Mouse (Mus musculus) limb, embryonic 13.5 days (tissue): ENCODE measurements at regions not wholly inside any gene's neighbourhood (a gene's known extent, or its start where the extent isn't known, plus 50 kb on each side); places are given as distances from the start of the nearest gene placed in this dataset.
A peak's percentile ranks its signal among the peaks of the same experiment; 100 is the strongest.
"Not testable (repeated sequence)": the region's sequence is repeated elsewhere in the genome, so short reads cannot be mapped to it uniquely, and the experiment has no call there.

ENCODE experiments used
- ATAC-seq: fragments of 200-750 bp; cut with Nextera tagmentation; 2 replicates; pipeline ENCODE4 v1.8.0; 2017; ENCODE audit warnings: low read depth, moderate number of reproducible peaks, moderate TSS enrichment; ENCODE audit not compliant: low FRiP score
- H3K27ac ChIP-seq: fragments of 300-500 bp; sonication (generic); 2 replicates; pipeline ENCODE4 v1.5.1; 2015; ENCODE audit warnings: inconsistent platforms, mild to moderate bottlenecking, moderate library complexity
- H3K27me3 ChIP-seq: fragments of 300-500 bp; sonication (generic); 2 replicates; pipeline ENCODE4 v1.6.1; 2015; ENCODE audit warnings: mild to moderate bottlenecking, inconsistent platforms
- H3K36me3 ChIP-seq: fragments of 300-500 bp; sonication (generic); 2 replicates; pipeline ENCODE4 v1.6.1; 2015; ENCODE audit warnings: inconsistent platforms, mild to moderate bottlenecking, moderate library complexity
- H3K4me1 ChIP-seq: fragments of 300-500 bp; sonication (generic); 2 replicates; pipeline ENCODE4 v1.6.1; 2015; ENCODE audit warnings: inconsistent platforms
- H3K4me2 ChIP-seq: fragments of 300-500 bp; sonication (generic); replicated peaks from 2 replicates; pipeline ENCODE4 v1.6.1; 2015; ENCODE audit warnings: inconsistent platforms, mild to moderate bottlenecking, moderate library complexity
- H3K4me3 ChIP-seq: fragments of 300-500 bp; sonication (generic); 2 replicates; pipeline ENCODE4 v1.5.1; 2015; ENCODE audit warnings: moderate library complexity, mild to moderate bottlenecking, inconsistent platforms
- H3K9ac ChIP-seq: fragments of 300-500 bp; sonication (generic); 2 replicates; pipeline ENCODE4 v1.6.1; 2015; ENCODE audit warnings: mild to moderate bottlenecking, inconsistent platforms
- H3K9me3 ChIP-seq: fragments of 300-500 bp; sonication (generic); 2 replicates; pipeline ENCODE4 v1.6.1; 2016; ENCODE audit warnings: inconsistent platforms
- WGBS: fragments of 180-500 bp; shearing (Covaris S2); methylation state at CpG from one replicate; pipeline ENCODE4 v1.1.7; 2015; 5-methylcytosine and 5-hydroxymethylcytosine counted together

DNA sequence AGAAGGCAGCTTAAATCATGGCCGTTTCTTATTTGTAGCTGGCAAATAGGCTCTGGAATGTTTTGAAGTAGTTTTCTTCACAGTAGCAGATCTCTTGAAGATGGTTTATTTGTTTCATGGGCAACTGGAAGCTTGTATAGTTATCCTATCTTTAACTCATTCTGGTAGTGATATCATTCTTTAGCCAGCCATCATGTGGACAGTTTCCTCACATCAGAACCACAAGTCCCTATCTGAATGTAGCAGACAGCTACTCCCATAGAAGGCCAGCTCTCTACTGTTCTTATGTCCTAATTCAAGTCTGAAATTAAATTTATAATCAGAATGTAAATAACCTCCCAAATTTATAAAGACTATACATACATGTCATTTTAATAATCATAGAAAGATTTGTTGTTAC lies 253.8 kb upstream of the Sdr16c6 start:
- Histone ChIP-seq H3K9ac (no peak overlapping the region), H3K4me1 (peaks cover 13% of the 10 kb centered on the region), H3K27ac (no peak overlapping the region), H3K9me3 (no peaks in the 10 kb centered on the region), H3K36me3 (no peaks in the 10 kb centered on the region), H3K4me2 (no peak overlapping the region), H3K27me3 (no peaks in the 10 kb centered on the region), H3K4me3 (no peak overlapping the region)
- WGBS = 87% methylated on average over 1 of the region's 1 CpGs
- ATAC-seq = no peak

DNA sequence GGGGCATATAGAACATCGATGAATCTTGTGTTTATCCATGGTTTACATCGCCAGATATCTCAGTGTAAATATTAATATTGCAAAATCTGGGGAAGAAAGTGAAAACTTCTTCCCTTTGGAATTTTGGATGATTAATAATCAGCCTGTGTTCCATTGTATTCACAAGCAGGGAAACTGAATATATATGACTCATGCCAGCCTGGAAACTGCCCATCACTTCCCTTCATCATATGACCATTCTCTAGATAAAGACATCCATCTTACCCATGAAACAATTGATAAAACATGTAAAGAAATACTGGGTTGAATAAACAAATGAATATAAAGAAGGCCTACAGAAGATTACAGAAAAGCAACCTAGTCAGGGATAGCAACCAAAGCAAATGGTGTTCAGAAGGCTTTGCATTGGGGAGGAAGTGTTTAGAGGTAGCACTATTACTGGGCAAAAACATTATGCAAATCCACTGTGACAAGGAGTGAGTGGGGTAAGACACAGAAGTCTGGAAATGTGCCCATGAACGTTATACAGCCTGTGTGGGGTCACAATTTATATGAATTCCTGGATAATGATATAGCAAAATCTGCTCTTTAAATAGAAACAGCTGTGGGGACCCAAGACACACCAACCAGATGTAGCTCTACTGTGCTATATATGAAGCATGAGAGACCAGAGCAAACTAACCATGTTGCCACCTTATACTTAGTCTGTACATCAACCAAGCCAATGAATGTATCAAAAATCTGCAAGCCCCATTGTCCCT lies 238.5 kb upstream of the Sdr16c6 start:
- H3K4me1 ChIP-seq = no peaks in the 10 kb centered on the region
- H3K36me3 ChIP-seq = no peaks in the 10 kb centered on the region
- no peaks in the 10 kb centered on the region for H3K9me3 ChIP-seq
- peak; percentile 81 for ATAC-seq
- H3K9ac ChIP-seq = no peak overlapping the region
- WGBS = 66% methylated on average over 3 of the region's 3 CpGs
- no peak overlapping the region for H3K27ac ChIP-seq
- H3K27me3 ChIP-seq = no peaks in the 10 kb centered on the region
- no peak overlapping the region for H3K4me3 ChIP-seq
- H3K4me2 ChIP-seq = no peak overlapping the region

DNA sequence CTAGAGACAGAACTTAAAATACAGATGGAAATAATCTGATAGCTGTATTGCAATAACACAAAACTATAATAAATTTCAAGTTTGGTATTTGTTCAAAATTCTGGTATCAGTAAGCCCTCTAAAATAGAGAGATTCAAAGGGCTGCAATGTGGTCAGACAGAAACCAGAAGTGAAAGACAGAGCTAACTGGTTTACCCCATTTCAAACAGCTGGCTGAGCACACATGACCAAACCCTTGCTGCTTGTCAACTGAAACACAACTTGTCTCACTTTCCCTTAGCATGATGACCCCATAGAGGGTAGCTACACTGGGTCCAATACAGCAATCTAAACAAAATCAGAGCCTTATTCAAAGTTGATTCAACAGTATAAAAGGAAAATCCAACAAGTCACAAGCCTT lies 234.2 kb upstream of the Sdr16c6 start:
- H3K9ac ChIP-seq = no peak overlapping the region
- no peak overlapping the region for H3K4me3 ChIP-seq
- no peak overlapping the region for H3K4me2 ChIP-seq
- H3K27me3 ChIP-seq = no peaks in the 10 kb centered on the region
- H3K4me1 ChIP-seq = no peaks in the 10 kb centered on the region
- no peaks in the 10 kb centered on the region for H3K9me3 ChIP-seq
- no peak overlapping the region for H3K27ac ChIP-seq
- no peaks in the 10 kb centered on the region for H3K36me3 ChIP-seq
- ATAC-seq = no peak

DNA sequence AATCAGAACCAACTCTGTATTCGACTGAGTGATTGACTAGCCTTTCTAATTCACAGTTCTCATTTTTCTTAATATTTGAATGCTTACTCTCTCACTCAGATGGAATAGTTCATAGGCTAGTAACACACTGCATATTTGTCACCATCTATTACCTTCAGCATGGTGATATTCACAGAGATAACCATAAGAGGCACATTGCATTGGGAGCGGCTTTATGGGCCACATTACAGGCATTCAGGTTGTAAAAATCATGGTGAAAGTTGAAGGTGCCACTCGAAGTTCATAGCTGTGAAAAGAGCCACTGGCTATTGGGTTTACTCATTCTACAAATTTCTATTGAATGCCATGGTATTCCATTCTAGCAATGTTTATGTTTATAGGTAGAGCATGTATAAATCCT lies 229.6 kb upstream of the Sdr16c6 start:
- WGBS = 68% methylated on average over 3 of the region's 3 CpGs
- Histone ChIP-seq H3K4me1 (no peaks in the 10 kb centered on the region), H3K9ac (no peak overlapping the region), H3K27ac (no peak overlapping the region), H3K4me2 (no peak overlapping the region), H3K4me3 (no peak overlapping the region), H3K9me3 (no peaks in the 10 kb centered on the region), H3K27me3 (no peaks in the 10 kb centered on the region), H3K36me3 (no peaks in the 10 kb centered on the region)
- no peak for ATAC-seq

DNA sequence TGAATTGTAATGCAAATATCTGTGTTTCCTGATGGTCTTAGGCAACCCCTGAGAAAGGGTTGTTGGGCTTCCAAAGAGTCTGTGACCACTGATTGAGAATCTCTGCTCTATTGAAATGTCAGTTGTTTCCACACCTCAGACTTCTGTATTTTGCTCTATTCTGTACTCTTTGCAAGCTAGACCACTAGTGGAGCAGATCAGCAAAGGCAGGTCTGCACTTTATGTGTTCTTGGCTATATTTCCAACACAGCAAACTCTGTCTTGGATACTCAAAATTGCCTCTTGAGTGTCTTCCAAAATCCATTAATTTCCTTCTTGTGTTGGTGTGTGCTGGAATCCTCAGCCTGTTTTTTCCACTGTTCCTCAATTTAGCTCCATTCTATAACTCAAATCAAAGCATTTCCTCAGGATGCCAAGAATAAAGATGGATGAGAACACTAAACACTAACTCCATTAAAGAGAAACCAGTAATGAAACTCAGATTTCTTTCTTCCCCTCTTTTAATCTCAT lies 228.5 kb upstream of the Sdr16c6 start:
- ATAC-seq = no peak
- Histone ChIP-seq H3K27me3 (no peaks in the 10 kb centered on the region), H3K9ac (no peak overlapping the region), H3K4me1 (no peaks in the 10 kb centered on the region), H3K36me3 (no peaks in the 10 kb centered on the region), H3K4me2 (no peak overlapping the region), H3K27ac (no peak overlapping the region), H3K4me3 (no peak overlapping the region), H3K9me3 (no peaks in the 10 kb centered on the region)

DNA sequence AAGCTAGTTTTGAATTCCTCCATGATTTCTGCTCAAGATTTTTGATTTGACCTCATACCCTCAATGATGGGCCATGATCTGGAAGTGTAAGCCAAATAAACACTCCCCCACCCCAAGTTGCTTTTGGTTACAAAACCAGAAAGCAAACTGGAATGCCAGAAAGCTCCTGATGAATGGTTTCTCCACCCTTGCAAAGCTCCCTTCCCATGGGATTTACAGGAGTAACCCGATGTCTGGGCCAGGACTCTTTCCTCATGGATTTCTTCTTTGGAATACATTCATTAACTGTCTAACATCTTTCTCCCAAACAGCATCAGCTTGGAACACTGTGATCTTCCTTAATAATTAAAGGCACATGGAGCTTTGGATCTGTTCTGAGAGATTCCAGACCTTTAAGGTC lies 227.3 kb upstream of the Sdr16c6 start:
- Histone ChIP-seq H3K9ac (no peak overlapping the region), H3K4me1 (0 out of 2 replicates have a peak, but pooled peaks cover 5% of the 10 kb centered on the region), H3K27ac (no peak overlapping the region), H3K9me3 (no peaks in the 10 kb centered on the region), H3K4me2 (no peak overlapping the region), H3K27me3 (no peaks in the 10 kb centered on the region), H3K4me3 (no peak overlapping the region), H3K36me3 (no peaks in the 10 kb centered on the region)
- no peak for ATAC-seq
- 48% methylated on average over 1 of the region's 1 CpGs for WGBS

DNA sequence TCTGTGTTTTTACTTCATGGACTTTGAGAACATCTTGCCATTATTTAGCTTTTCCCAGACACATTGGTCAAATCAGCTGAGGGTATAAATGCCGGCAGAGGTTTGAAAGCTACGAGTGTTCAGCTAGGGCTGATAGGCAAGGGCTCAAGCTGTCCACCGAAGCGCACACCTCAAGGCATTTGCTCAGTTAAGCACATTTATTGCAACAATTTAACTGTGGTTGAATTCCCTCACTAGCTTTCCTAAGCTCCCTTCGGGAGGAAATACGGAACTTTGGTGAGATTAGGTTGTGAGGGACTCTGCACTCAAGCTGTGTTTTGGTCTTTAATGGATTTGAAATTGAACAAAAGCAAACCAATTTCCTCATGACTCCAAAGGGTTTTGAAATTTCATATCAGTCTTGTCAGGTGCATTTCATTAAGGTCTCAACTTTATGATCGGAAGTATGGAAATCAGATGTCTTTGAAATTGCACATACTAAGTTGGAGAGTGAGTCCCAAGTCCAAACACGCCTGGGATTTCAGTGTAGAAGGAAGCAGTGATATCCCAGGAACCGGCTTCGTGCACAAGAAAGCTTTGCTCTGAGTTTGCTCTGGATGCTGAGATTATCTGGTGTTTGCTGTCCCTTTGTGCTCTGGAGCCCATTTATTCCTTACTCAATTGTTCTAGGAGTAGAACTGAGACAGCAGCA lies 223.0 kb upstream of the Sdr16c6 start:
- 51% methylated on average over 10 of the region's 10 CpGs for WGBS
- no peaks in the 10 kb centered on the region for H3K27me3 ChIP-seq
- H3K9me3 ChIP-seq = no peaks in the 10 kb centered on the region
- no peak for ATAC-seq
- H3K9ac ChIP-seq = no peak overlapping the region
- no peaks in the 10 kb centered on the region for H3K36me3 ChIP-seq
- no peak overlapping the region for H3K4me3 ChIP-seq
- no peak overlapping the region for H3K27ac ChIP-seq
- H3K4me1 ChIP-seq = 0 out of 2 replicates have a peak, but pooled peaks cover 5% of the 10 kb centered on the region
- H3K4me2 ChIP-seq = no peak overlapping the region

DNA sequence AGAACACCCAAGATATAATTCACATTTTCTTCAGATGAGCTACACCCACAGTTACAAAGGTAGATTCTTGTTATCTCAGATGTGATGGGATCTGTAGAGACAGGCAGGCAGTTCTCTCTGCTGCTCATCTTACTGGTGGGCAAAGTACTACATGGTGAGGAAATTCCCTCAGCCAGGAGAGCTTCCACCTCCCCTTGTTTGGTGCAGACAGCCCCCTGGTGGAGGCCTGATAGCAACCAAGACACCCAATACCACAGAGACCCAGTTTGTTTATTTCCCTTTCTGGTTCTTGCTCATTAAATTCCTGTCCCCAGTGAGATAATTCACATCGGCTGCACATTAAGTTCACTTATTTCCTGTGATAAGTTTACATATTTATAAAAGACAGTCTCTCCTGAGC lies 222.3 kb upstream of the Sdr16c6 start:
- Histone ChIP-seq H3K27ac (no peak overlapping the region), H3K27me3 (no peaks in the 10 kb centered on the region), H3K4me1 (0 out of 2 replicates have a peak, but pooled peaks cover 5% of the 10 kb centered on the region), H3K36me3 (no peaks in the 10 kb centered on the region), H3K9ac (no peak overlapping the region), H3K9me3 (no peaks in the 10 kb centered on the region), H3K4me2 (no peak overlapping the region), H3K4me3 (no peak overlapping the region)
- WGBS = 33% methylated on average over 1 of the region's 1 CpGs
- peak; percentile 48; the same call in 1 of the 2 replicates for ATAC-seq

DNA sequence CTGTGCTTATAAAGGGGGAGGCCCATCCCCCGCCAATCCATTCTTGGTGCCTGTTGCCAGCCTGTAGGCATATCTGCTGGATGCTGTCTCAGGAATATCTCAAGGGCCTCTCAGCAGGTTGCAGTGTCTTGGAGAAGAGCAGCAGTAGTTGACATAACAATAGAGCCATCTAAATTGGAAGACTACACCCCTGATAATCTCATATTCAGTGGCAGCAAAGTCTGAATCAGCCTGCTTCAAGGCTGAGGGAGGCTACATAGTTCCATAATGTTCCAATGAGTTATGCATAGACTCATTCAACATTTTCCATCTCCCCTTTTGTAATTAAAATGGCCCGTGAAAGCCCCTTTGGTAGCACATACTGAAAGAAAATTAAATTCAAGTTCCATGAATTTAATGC lies 172.3 kb upstream of the Sdr16c6 start:
- H3K27ac ChIP-seq = no peak overlapping the region
- H3K4me2 ChIP-seq = no peak overlapping the region
- H3K36me3 ChIP-seq = no peaks in the 10 kb centered on the region
- no peaks in the 10 kb centered on the region for H3K4me1 ChIP-seq
- no peak overlapping the region for H3K4me3 ChIP-seq
- peaks cover 4% of the 10 kb centered on the region for H3K9me3 ChIP-seq
- ATAC-seq = no peak
- H3K9ac ChIP-seq = no peak overlapping the region
- 67% methylated on average over 2 of the region's 2 CpGs for WGBS
- H3K27me3 ChIP-seq = no peaks in the 10 kb centered on the region

DNA sequence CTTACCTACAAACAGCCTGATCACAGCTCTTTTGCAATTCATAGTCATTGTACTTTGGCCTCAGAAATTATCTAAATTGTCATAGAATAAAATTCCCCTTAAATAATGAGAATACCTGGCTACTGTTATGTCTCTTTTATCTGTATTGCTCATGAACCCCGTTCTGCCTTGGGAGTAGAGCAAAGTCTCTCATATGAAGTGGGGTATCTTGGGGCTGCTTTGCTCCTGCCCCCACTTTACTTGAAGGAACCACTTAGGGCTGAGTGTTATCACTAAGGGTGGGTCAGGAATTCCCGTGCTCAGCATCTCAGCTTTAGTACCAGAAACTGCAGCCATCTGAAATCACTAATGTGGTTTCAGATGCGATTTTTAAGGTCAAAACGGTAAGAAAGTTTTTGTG lies 170.3 kb upstream of the Sdr16c6 start:
- Histone ChIP-seq H3K36me3 (no peaks in the 10 kb centered on the region), H3K9me3 (peaks cover 4% of the 10 kb centered on the region), H3K9ac (no peak overlapping the region), H3K4me1 (no peaks in the 10 kb centered on the region), H3K4me2 (no peak overlapping the region), H3K27me3 (no peaks in the 10 kb centered on the region), H3K27ac (no peak overlapping the region), H3K4me3 (no peak overlapping the region)
- ATAC-seq = no peak
- 47% methylated on average over 4 of the region's 4 CpGs for WGBS

DNA sequence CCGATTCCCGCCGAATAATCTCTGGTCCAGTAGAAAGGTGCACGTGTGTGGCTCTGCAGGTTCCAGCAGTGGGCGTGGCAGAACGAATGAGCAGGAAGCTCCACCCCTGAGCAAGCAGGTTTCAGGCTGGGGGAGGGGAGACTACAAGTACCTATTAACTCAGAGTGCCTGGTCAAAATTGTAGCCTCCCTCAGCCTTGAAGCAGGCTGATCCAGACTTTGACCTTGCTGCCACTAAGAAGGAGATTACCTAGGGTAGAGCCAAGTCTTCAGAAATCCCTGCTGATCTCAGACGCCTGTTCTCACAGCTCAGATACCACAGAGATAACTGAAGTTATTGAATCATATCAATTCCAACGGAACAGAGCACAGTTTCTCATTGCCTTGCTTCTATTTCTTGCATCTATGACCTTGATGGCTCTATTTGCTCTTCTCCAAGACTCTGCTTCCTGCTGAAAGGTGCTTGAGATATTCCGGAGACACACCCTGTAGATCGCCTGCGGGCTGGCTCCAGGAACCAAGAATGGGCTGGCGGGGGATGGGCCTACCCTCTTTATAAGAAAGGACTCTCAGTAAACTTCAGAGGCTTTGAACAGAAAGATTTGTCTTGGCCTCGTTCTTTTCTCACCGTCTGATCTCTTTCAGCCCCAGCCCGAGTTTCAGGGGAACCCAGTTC lies 165.1 kb upstream of the Sdr16c6 start:
- H3K4me1 ChIP-seq, ATAC-seq, H3K27ac ChIP-seq, H3K9ac ChIP-seq, H3K27me3 ChIP-seq, H3K9me3 ChIP-seq, H3K36me3 ChIP-seq, H3K4me2 ChIP-seq, H3K4me3 ChIP-seq: not testable (repeated sequence)
- 88% methylated on average over 15 of the region's 15 CpGs for WGBS

DNA sequence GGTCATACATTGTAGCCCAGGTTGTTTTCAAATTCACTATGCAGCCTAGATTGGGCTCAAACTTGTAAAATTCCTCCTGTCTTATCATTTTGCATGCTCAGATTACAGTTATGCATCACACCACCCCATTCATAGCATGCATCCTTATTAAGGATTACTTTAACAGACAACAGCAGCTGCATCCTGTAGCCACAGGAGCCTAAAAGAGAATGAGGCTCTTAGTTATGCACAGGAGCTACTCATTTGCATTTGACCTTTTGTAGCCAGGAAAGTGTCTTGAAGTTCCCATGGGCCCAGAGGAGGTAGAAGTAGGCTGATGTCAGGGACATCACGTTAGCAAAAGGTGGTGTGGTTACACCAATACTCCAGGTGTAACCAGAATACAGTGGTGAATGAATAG lies 148.9 kb upstream of the Sdr16c6 start:
- H3K9me3 ChIP-seq = no peaks in the 10 kb centered on the region
- H3K9ac ChIP-seq = no peak overlapping the region
- 27% methylated on average over 1 of the region's 1 CpGs for WGBS
- no peak overlapping the region for H3K4me3 ChIP-seq
- H3K36me3 ChIP-seq = no peaks in the 10 kb centered on the region
- ATAC-seq = no peak
- no peaks in the 10 kb centered on the region for H3K4me1 ChIP-seq
- peak overlapping the region; percentile 28; the same call in 1 of the 2 replicates for H3K27ac ChIP-seq
- H3K4me2 ChIP-seq = no peak overlapping the region
- H3K27me3 ChIP-seq = no peaks in the 10 kb centered on the region
